Mouse (Mus musculus) erythroblast, embryonic 14.5 days (primary cell): ENCODE measurements around the gene Capn1. TPM values are rescaled to one million over a fixed set of nuclear protein-coding genes. Genes with fewer than 3 reads are reported as not detected.

Experiments used
- H3K27me3 ChIP-seq: 2 replicates; pipeline ENCODE4 v1.6.1; 2012; ENCODE audit warnings: inconsistent platforms; ENCODE audit not compliant: control insufficient read depth
- H3K36me3 ChIP-seq: 2 replicates; pipeline ENCODE4 v1.6.1; 2012; ENCODE audit warnings: mild to moderate bottlenecking, inconsistent platforms; ENCODE audit not compliant: control insufficient read depth
- H3K4me1 ChIP-seq: 2 replicates; pipeline ENCODE4 v1.6.1; 2012; ENCODE audit warnings: inconsistent platforms; ENCODE audit not compliant: control insufficient read depth
- H3K4me3 ChIP-seq: replicated peaks from 2 replicates; pipeline ENCODE3; 2012; ENCODE audit warnings: moderate library complexity, mild to moderate bottlenecking, inconsistent platforms
- H3K9me3 ChIP-seq: 2 replicates; pipeline ENCODE4 v1.6.1; 2012; ENCODE audit warnings: low read length, inconsistent platforms, mixed read lengths; ENCODE audit not compliant: control insufficient read depth
- GATA1 ChIP-seq: IDR thresholded peaks from 2 replicates; pipeline ENCODE4 v1.6.1; 2012; ENCODE audit warnings: low read length, inconsistent platforms, mixed read lengths
- TAL1 ChIP-seq: IDR thresholded peaks from 3 replicates; pipeline ENCODE4 v1.6.1; 2012; ENCODE audit warnings: low read length, inconsistent platforms, mixed read lengths
- polyA plus RNA-seq: library from polyadenylated mRNA; stranded (reverse); fragments of >175 nt; gene quantifications from 2 replicates; pipeline ENCODE4 v1.2.3, GENCODE M21; 2012

Capn1 gene
- polyA plus RNA-seq, 1 experiment = 38.5 TPM

GRCm38 (mm10) chr19:6023059-6023458 lies 7.4 kb upstream of the Capn1 start:
- Histone ChIP-seq H3K4me1 (peaks cover 15% of the 10 kb centered on the region), H3K36me3 (no peaks in the 10 kb centered on the region), H3K27me3 (no peaks in the 10 kb centered on the region; the same call in 1 of the 2 replicates), H3K9me3 (no peaks in the 10 kb centered on the region), H3K4me3 (no peak overlapping the region)
- no peak for TF ChIP-seq TAL1
- no peak for TF ChIP-seq GATA1

- H3K27me3 ChIP-seq = no peaks in the 10 kb centered on the region; the same call in 1 of the 2 replicates
- TF ChIP-seq GATA1 = no peak
- no peak for TF ChIP-seq TAL1
- H3K4me1 ChIP-seq = peaks cover 43% of the 10 kb centered on the region
- no peaks in the 10 kb centered on the region for H3K9me3 ChIP-seq
- H3K36me3 ChIP-seq = peaks cover 3% of the 10 kb centered on the region; the same call in 1 of the 2 replicates
- H3K4me3 ChIP-seq = no peak overlapping the region
Measured at GRCm38 (mm10) chr19:6020276-6020675, 4.6 kb upstream of the Capn1 start.

DNA sequence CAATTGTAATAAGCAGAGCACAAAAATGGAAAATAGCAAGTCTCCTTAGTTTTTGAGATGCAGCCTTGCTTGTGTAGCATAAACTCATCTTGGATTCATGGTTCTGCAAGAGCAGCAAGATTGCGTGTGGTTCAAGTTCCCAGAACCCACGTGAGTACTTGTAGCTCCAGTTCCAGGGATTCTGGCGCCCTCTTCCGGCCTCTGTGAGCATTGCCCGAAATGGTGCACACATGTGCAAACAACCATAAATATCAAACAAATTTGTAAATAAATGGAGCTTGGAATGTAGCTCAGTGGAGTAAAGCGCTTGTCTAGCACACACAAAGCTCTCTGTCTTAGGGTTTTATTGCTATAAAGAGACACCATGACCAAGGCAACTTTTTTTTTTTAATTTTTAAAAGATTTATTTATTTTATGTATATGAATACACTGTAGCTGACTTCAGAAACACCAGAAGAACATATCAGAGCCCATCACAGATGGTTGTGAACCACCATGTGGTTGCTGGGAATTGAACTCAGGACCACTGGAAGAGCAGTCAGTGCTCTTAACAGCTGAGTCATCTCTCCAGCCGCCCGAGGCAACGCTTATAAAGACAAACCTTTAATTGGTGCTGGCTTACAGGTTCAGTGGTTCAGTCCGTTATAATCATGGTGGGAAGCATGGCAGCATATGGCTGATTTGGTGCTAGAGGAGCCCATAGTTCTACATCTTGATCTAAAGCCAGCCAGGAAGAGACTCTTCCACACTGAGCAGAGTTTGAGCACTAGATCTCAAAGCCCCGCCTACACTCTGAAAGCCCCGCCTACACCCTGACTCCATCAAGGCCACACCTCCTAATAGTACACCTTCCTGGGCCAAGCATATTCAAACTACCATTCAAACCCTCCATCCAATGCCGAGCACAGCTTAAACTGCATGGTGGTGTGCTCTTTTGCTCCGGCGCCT lies 2.7 kb upstream of the Capn1 start:
- Histone ChIP-seq H3K9me3 (no peaks in the 10 kb centered on the region), H3K4me1 (peaks cover 60% of the 10 kb centered on the region), H3K4me3 (peak overlapping the region; percentile 54), H3K27me3 (no peaks in the 10 kb centered on the region; the same call in 1 of the 2 replicates), H3K36me3 (peaks cover 17% of the 10 kb centered on the region)
- no peak for TF ChIP-seq TAL1
- no peak for TF ChIP-seq GATA1

GRCm38 (mm10) chr19:6016532-6016931 lies 835 bp upstream of the Capn1 start:
- TF ChIP-seq TAL1 (no peak), GATA1 (no peak)
- Histone ChIP-seq H3K27me3 (no peaks in the 10 kb centered on the region), H3K36me3 (peaks cover 35% of the 10 kb centered on the region), H3K9me3 (no peaks in the 10 kb centered on the region), H3K4me3 (peak overlapping the region; percentile 97), H3K4me1 (peaks cover 76% of the 10 kb centered on the region)

DNA sequence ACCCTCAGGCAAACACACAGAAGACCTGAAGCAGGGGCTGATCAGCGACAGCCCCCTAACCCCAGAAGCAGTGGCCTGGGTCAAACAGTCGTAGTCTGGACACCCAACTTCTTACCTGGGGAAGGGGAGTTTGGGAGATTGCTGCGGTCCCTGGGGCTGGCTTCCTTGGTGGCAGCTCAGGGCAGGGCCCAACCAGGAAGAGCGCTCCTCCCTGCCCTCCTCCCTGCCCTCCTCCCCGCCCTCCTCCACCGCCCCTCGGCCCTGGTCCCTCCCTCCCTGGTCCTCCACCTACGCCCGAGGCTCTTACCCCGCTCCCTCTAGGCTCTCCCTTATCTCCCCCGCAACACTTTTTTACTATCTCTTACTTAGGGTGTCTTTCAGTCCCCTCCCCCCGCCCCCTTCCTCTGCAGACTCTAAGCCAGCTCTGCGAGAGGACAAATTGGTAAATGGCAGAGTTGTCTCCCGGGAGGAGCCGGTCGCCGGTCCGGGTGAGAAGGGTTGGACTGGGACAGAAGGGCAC lies 646 bp downstream of the Capn1 start:
- peak overlapping the region; percentile 97 for H3K4me3 ChIP-seq
- TF ChIP-seq TAL1 = no peak
- TF ChIP-seq GATA1 = peak; percentile 71
- no peaks in the 10 kb centered on the region for H3K27me3 ChIP-seq
- no peaks in the 10 kb centered on the region for H3K9me3 ChIP-seq
- peaks cover 50% of the 10 kb centered on the region for H3K36me3 ChIP-seq
- peaks cover 90% of the 10 kb centered on the region for H3K4me1 ChIP-seq

GRCm38 (mm10) chr19:6013691-6014090 lies 2.0 kb downstream of the Capn1 start:
- Histone ChIP-seq H3K4me1 (peaks cover 81% of the 10 kb centered on the region), H3K36me3 (peaks cover 62% of the 10 kb centered on the region), H3K4me3 (peak overlapping the region; percentile 97), H3K9me3 (peaks cover 2% of the 10 kb centered on the region), H3K27me3 (no peaks in the 10 kb centered on the region)
- no peak for TF ChIP-seq GATA1
- TF ChIP-seq TAL1 = no peak

DNA sequence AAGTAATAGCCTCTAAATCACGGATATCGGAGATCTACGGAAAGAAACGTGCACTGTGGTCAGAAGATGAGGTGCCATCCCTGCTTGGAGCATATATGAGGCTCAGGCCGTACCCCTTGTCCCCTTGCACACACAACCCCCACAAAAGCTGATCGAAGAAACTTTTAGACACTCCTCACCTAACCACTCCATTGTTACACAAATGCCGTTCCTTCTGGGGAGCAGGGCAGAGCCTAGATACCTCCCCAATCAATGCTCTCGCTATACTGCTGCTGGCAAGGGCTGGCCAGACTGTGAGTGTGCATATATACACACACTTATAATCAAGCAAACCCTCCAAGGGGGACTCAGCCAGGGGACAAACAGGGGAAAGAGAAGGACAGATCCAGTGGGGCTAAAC lies 6.6 kb downstream of the Capn1 start:
- peaks cover 91% of the 10 kb centered on the region for H3K36me3 ChIP-seq
- TF ChIP-seq GATA1 (no peak), TAL1 (no peak)
- no peak overlapping the region for H3K4me3 ChIP-seq
- H3K9me3 ChIP-seq = peaks cover 10% of the 10 kb centered on the region
- no peaks in the 10 kb centered on the region for H3K27me3 ChIP-seq
- peaks cover 37% of the 10 kb centered on the region for H3K4me1 ChIP-seq

- no peak overlapping the region for H3K4me3 ChIP-seq
- TF ChIP-seq GATA1 (no peak), TAL1 (no peak)
- H3K9me3 ChIP-seq = peaks cover 10% of the 10 kb centered on the region
- H3K27me3 ChIP-seq = no peaks in the 10 kb centered on the region
- peaks cover 20% of the 10 kb centered on the region for H3K4me1 ChIP-seq
- peaks cover 90% of the 10 kb centered on the region for H3K36me3 ChIP-seq
Measured at GRCm38 (mm10) chr19:6007013-6007412, 8.7 kb downstream of the Capn1 start.

DNA sequence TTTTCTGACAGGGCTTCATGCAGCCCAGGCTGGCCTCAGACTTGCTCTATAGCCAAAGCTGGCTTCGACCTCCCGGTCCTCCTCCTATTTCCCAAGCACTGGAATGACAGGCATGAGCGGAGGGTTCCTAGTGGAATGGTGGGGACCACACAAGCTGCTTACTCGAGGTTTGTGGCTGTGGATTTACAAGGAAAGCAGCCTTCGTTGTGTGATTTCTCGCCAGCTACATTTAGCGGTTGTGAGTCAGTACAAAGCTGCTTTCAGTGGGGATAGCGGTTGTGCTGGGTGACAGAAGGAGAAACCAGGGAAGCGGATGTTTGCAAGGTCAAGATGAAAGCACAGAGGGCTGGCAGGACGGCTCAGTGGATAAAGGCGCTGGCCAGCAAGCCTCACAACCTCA lies 10.2 kb downstream of the Capn1 start:
- peaks cover 10% of the 10 kb centered on the region for H3K4me1 ChIP-seq
- H3K36me3 ChIP-seq = peaks cover 90% of the 10 kb centered on the region
- H3K27me3 ChIP-seq = no peaks in the 10 kb centered on the region
- TF ChIP-seq TAL1 (no peak), GATA1 (no peak)
- H3K4me3 ChIP-seq = no peak overlapping the region
- H3K9me3 ChIP-seq = peaks cover 10% of the 10 kb centered on the region
